Mouse (Mus musculus) neural tube, embryonic 13.5 days (tissue): ENCODE results near the gene Zfp579. TPM values are rescaled to one million over a fixed set of nuclear protein-coding genes. Genes with fewer than 3 reads are reported as not detected.
A peak's percentile ranks its signal among the peaks of the same experiment; 100 is the strongest.

Experiments
- ATAC-seq: fragments of 200-750 bp; cut with Nextera tagmentation; 2 replicates; pipeline ENCODE4 v1.8.0; 2017; ENCODE audit warnings: low read depth, mild to moderate bottlenecking, moderate TSS enrichment, moderate library complexity
- H3K27ac ChIP-seq: fragments of 300-500 bp; sonication (generic); replicated peaks from 2 replicates; pipeline ENCODE4 v1.5.1; 2015; ENCODE audit warnings: moderate library complexity, mild to moderate bottlenecking, inconsistent platforms
- H3K27me3 ChIP-seq: fragments of 300-500 bp; sonication (generic); 2 replicates; pipeline ENCODE4 v1.6.1; 2015; ENCODE audit warnings: mild to moderate bottlenecking, inconsistent platforms
- H3K36me3 ChIP-seq: fragments of 300-500 bp; sonication (generic); 2 replicates; pipeline ENCODE4 v1.6.1; 2015; ENCODE audit warnings: mild to moderate bottlenecking, inconsistent platforms
- H3K4me1 ChIP-seq: fragments of 300-500 bp; sonication (generic); replicated peaks from 2 replicates; pipeline ENCODE4 v1.6.1; 2015; ENCODE audit warnings: inconsistent platforms
- H3K4me2 ChIP-seq: fragments of 300-500 bp; sonication (generic); 2 replicates; pipeline ENCODE4 v1.6.1; 2015; ENCODE audit warnings: inconsistent platforms, mild to moderate bottlenecking, moderate library complexity
- H3K4me3 ChIP-seq: fragments of 300-500 bp; sonication (generic); 2 replicates; pipeline ENCODE4 v1.5.1; 2015; ENCODE audit warnings: mild to moderate bottlenecking, inconsistent platforms
- H3K9ac ChIP-seq: fragments of 300-500 bp; sonication (generic); 2 replicates; pipeline ENCODE4 v1.6.1; 2015; ENCODE audit warnings: moderate library complexity, mild to moderate bottlenecking, inconsistent platforms
- H3K9me3 ChIP-seq: fragments of 300-500 bp; sonication (generic); 2 replicates; pipeline ENCODE4 v1.6.1; 2016; ENCODE audit warnings: inconsistent platforms
- WGBS: fragments of 180-500 bp; shearing (Covaris S2); methylation state at CpG from one replicate; pipeline ENCODE4 v1.1.7; 2015; 5-methylcytosine and 5-hydroxymethylcytosine counted together
- polyA plus RNA-seq: library from polyadenylated mRNA; unstranded; fragments of >200 nt; fragmentation: Nextera tagmentation; extraction: Ambion mirVana; gene quantifications from 2 replicates; pipeline ENCODE4 v1.2.1, GENCODE M21; 2015

The Zfp579 gene
- 59.8 and 63.2 TPM in 2 replicates for polyA plus RNA-seq

DNA sequence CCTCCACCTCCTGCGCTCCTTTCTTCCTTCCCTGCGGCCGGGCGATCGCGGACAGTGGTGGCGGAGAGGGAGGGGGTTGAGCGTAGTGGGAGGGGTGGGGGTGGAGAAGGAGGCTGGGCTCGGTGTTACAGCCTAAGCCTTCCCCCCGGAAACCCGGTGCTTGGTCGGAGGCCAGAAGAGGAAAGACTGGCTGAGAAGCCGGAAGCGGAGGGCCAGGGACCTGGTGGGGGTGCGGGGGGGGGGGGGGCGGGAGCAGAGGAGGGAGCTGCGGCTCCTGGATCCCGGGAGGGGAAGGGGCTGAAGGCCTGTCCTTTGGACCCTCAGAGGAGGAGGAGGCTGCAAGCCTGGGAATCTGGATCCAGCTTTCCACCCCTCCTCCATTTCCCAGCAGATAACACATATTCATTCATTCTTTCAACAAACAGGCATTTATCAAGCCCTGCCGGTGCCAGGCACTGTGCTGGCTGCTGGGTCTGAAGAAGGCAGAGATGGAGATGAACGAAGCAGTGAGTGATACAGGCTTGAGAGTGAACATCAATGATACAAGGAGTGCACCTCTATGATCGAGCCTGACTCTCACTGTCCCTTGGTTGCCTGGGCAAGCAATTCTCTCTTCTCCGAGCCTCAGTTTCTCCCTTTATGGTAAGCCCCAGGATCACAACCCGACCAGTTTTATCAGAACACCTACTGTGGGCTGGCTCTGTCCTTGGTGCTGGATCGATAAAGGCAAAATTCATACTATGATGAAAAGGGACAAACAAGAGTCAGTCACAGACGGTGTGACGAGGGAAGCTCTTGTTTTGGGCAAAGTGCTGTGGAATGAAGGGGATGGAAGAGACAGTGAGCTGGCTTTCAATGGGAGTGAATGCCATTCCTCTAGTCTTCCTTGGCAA, at the start of gene Zfp579:
Gene Zfp579, minus strand, starts transcription at position 156 of the 893 bp plus-strand sequence.
- H3K9ac ChIP-seq = peak within 1 kb of the TSS; percentile 95
- no peaks in the 10 kb centered on the region for H3K9me3 ChIP-seq
- H3K36me3 ChIP-seq = peaks cover 32% of the 10 kb centered on the region
- peaks cover 13% of the 10 kb centered on the region for H3K27me3 ChIP-seq
- peak within 1 kb of the TSS; percentile 75 for H3K4me3 ChIP-seq
- H3K27ac ChIP-seq = peak within 1 kb of the TSS; percentile 85
- H3K4me2 ChIP-seq = peak within 1 kb of the TSS; percentile 68
- WGBS = 6% methylated on average over 23 of the region's 26 CpGs
- H3K4me1 ChIP-seq = peaks cover 40% of the 10 kb centered on the region
- peak; percentile 86 for ATAC-seq

DNA sequence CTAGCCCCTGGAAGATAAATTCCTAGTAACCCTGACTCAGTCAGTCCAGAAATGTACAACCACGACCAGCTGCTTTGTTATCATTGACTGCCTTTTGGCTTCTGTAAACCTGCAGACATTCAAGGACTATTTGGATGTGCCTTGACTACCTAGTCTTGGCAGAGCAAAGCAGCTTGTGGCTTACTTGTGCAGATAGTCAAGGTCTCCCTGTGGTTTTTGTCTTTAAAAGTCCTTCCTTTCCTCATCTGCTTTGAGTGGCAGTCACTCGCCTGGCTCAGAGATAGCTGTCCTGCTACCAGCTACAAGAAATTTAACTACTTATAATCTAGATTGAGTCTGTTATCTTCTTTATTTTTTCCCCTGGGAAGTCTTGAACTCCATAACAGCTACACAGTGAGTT, 49.0 kb upstream of the Zfp579 start:
- Histone ChIP-seq H3K4me3 (no peak overlapping the region), H3K27me3 (no peaks in the 10 kb centered on the region), H3K4me1 (peaks cover under 1% of the 10 kb centered on the region; the same call in 1 of the 2 replicates), H3K36me3 (peaks cover 10% of the 10 kb centered on the region; the same call in 1 of the 2 replicates), H3K27ac (no peak overlapping the region), H3K4me2 (no peak overlapping the region), H3K9ac (no peak overlapping the region), H3K9me3 (no peaks in the 10 kb centered on the region)
- 85% methylated on average over 2 of the region's 2 CpGs for WGBS
- no peak for ATAC-seq

DNA sequence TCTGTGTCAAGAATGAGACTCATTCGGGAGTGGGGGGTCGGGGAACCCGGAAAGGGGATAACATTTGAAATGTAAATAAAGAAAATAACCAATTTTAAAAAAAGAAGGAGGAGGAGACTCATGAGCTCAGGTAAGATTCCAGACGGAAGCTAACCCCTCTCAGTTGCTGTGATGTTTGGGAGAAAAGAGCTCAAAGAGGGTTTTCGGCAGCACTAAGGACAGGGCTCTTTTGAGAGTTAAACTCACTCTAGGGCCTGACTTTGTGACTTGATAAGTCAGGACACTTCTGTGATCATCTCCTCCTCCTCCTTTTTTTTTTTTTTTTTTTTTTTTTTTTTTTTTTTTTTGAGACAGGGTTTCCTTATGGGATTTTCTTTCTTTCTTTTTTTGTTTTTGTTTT, 43.0 kb upstream of the Zfp579 start:
- peak overlapping the region; percentile 63 for H3K4me3 ChIP-seq
- H3K27ac ChIP-seq = peak overlapping the region; percentile 97; the same call in 1 of the 2 replicates
- H3K4me1 ChIP-seq = peaks cover 22% of the 10 kb centered on the region
- 39% methylated on average over 5 of the region's 5 CpGs for WGBS
- peaks cover 32% of the 10 kb centered on the region for H3K36me3 ChIP-seq
- H3K9ac ChIP-seq = peak overlapping the region; percentile 83
- no peaks in the 10 kb centered on the region for H3K27me3 ChIP-seq
- no peak for ATAC-seq
- H3K9me3 ChIP-seq = 0 out of 2 replicates have a peak, but pooled peaks cover 3% of the 10 kb centered on the region
- H3K4me2 ChIP-seq = peak overlapping the region; percentile 59

DNA sequence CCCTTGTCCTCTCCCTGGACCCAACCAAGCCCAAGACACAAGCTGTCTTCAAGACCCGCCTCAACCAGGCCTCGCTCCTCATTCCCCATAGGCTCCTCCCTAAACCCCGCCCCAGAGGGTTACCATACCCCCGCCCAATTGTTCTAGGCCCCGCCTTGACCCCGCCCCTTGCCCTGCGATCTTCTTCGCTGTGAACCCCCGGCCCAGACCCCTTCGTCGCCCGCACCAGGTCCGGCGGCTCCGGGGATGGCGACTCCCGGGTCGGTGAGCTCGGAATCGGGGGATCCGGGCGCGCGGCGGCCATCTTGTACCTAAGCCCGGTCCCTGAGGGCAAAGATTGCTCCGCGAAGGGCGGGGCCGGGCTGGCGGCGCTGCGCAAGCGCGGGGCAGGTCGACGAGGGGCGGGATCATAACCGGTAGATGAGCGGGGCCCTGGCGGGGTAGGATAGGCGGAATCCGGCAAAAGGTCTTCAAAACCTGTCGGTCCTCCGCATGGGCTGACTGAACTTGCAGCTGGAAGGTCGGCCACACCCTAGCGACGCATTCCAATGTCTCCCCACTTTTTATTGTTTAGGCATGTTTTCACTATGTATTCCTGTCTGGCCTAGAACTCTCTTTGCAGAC, 42.3 kb upstream of the Zfp579 start, which contains the start of gene Zfp784:
Gene Zfp784, minus strand, starts transcription at position 338 of the 624 bp plus-strand sequence.
- 0 out of 2 replicates have a peak, but pooled peaks cover 3% of the 10 kb centered on the region for H3K9me3 ChIP-seq
- WGBS = under 1% methylated on average over 48 of the region's 48 CpGs
- peak; percentile 96 for ATAC-seq

DNA sequence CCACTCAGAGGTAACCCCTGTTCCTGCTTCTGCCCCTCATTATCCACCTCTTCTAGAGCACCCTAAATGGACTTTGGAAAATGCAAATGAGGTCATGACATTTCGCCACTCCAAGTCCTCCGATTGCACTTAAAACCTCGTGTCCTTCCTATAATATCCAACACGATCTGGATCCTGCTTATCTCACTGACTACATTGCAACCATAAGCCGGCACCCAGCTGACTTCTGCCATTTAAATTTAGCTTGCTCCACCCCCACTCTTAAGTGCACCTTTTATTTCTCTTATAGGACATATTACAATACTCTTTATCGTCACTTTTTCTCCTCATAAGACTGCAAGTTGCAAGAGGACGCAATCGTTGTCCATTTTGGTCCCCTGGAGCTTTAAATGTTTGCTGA, 41.5 kb upstream of the Zfp579 start:
- peaks cover 46% of the 10 kb centered on the region for H3K36me3 ChIP-seq
- H3K4me3 ChIP-seq = peak overlapping the region; percentile 63
- H3K4me2 ChIP-seq = peak overlapping the region; percentile 59
- H3K27ac ChIP-seq = peak overlapping the region; percentile 97
- no peak for ATAC-seq
- 0 out of 2 replicates have a peak, but pooled peaks cover 3% of the 10 kb centered on the region for H3K9me3 ChIP-seq
- H3K4me1 ChIP-seq = peaks cover 22% of the 10 kb centered on the region
- WGBS = 88% methylated on average over 8 of the region's 8 CpGs
- H3K27me3 ChIP-seq = no peaks in the 10 kb centered on the region
- H3K9ac ChIP-seq = peak overlapping the region; percentile 83

More for the DNA sequence above, 42.3 kb upstream of the Zfp579 start, which contains the start of gene Zfp784:
- H3K4me1 ChIP-seq = peaks cover 22% of the 10 kb centered on the region
- H3K4me2 ChIP-seq = peak within 1 kb of the TSS; percentile 59
- peak within 1 kb of the TSS; percentile 97 for H3K27ac ChIP-seq
- no peaks in the 10 kb centered on the region for H3K27me3 ChIP-seq
- H3K9ac ChIP-seq = peak within 1 kb of the TSS; percentile 83
- H3K36me3 ChIP-seq = peaks cover 39% of the 10 kb centered on the region
- peak within 1 kb of the TSS; percentile 63 for H3K4me3 ChIP-seq

DNA sequence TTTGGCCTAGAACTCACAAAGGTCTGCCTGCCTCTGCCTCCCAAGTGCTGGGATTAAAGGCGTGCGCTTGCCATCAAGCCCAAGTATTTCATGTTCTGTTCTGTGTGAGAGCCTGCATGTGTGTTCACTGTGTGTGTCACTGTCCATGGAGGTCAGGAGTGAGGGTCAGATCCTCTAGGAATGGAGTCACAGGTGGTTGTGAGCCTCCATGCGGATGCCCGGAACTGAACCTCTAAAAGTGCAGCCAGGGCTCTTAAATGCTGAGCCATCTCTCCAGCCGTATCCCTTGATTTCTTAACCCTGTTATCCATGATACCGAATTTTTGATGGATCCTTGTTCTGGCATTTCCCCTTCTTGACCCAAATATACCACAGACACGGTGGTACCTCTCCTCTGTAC, 41.1 kb upstream of the Zfp579 start:
- Histone ChIP-seq H3K9ac (no peak overlapping the region), H3K4me1 (peaks cover 22% of the 10 kb centered on the region), H3K4me2 (peak overlapping the region; percentile 59; the same call in 1 of the 2 replicates), H3K27ac (0 out of 2 replicates have a peak overlapping the region, but pooled peaks have one; percentile 97), H3K9me3 (0 out of 2 replicates have a peak, but pooled peaks cover 3% of the 10 kb centered on the region), H3K27me3 (no peaks in the 10 kb centered on the region), H3K36me3 (peaks cover 51% of the 10 kb centered on the region), H3K4me3 (no peak overlapping the region; the same call in 1 of the 2 replicates)
- WGBS = 95% methylated on average over 7 of the region's 7 CpGs
- ATAC-seq = no peak

DNA sequence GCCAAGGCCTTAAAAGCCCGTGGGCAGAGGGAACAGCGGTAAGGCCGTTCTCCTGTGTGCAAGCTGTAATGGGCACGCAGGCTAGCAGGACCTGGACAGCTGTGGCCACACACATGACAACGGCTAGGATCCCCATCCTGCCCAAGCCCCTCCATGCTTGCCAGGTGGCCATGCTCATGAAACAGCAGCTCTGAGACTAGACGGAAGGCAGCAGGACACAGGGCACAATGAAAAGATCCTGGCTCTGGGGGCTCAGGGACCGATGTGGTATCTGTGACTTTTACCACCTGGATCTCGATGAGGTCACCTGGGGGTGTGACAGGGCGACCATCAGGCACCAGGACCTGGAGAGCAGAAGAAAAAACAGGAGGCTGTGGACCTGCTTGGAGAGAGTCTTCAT, 40.2 kb upstream of the Zfp579 start:
- no peaks in the 10 kb centered on the region for H3K27me3 ChIP-seq
- no peak for ATAC-seq
- peaks cover 22% of the 10 kb centered on the region for H3K4me1 ChIP-seq
- H3K9me3 ChIP-seq = peaks cover 10% of the 10 kb centered on the region
- 95% methylated on average over 9 of the region's 9 CpGs for WGBS
- no peak overlapping the region for H3K4me3 ChIP-seq
- no peak overlapping the region for H3K27ac ChIP-seq
- H3K36me3 ChIP-seq = peaks cover 55% of the 10 kb centered on the region
- no peak overlapping the region for H3K9ac ChIP-seq
- H3K4me2 ChIP-seq = no peak overlapping the region

DNA sequence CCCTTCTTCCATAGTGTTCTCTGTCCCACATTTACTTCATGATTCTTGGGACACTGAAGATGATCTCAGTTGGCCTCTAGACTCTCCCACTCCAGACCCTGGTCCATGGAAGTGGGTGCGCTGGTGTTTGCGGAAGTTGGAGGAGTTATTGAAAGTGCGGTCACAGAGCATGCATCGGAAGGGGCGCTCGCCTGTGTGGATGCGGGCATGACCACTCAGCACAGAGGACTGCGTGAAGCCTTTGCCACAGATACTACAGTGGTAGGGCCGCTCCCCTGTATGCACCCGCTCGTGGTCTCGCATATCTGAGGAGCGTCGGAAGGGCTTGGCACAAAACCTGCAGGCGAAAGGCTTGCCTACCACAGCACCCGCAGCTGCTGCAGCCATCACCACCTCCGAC, 39.7 kb upstream of the Zfp579 start:
- Histone ChIP-seq H3K9me3 (peaks cover 15% of the 10 kb centered on the region), H3K27me3 (no peaks in the 10 kb centered on the region), H3K36me3 (peaks cover 59% of the 10 kb centered on the region), H3K4me3 (no peak overlapping the region), H3K4me1 (peaks cover 22% of the 10 kb centered on the region), H3K9ac (no peak overlapping the region), H3K4me2 (no peak overlapping the region), H3K27ac (no peak overlapping the region)
- ATAC-seq = no peak
- 94% methylated on average over 17 of the region's 17 CpGs for WGBS

DNA sequence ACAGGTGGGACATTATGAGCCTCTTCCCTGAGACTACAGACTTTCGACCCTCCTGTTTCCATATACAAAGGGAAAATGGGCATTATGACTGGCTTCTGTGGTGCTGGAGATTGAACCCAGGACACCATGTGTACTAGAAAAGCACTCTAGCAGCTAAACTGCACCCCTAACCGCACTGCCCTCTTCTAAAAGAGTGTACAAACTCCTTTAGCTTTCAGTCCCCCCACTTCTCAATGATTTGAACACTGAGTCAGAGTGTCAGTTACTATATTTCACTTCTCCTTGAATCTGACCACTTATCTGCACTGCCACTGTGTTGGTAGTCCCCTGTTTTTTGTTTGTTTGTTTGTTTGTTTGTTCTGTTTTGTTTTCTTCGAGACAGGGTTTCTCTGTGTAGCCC, 37.9 kb upstream of the Zfp579 start, which contains the start of gene 4632433K11Rik:
Gene 4632433K11Rik, plus strand, starts transcription at position 301 of the 400 bp plus-strand sequence.
- peaks cover 11% of the 10 kb centered on the region for H3K4me1 ChIP-seq
- WGBS = 91% methylated on average over 3 of the region's 3 CpGs
- H3K9me3 ChIP-seq = peaks cover 31% of the 10 kb centered on the region
- no peak for ATAC-seq
- H3K27me3 ChIP-seq = no peaks in the 10 kb centered on the region
- no peak within 1 kb of the TSS for H3K27ac ChIP-seq
- no peak within 1 kb of the TSS for H3K4me2 ChIP-seq
- H3K36me3 ChIP-seq = peaks cover 77% of the 10 kb centered on the region
- no peak within 1 kb of the TSS for H3K9ac ChIP-seq
- no peak within 1 kb of the TSS for H3K4me3 ChIP-seq

DNA sequence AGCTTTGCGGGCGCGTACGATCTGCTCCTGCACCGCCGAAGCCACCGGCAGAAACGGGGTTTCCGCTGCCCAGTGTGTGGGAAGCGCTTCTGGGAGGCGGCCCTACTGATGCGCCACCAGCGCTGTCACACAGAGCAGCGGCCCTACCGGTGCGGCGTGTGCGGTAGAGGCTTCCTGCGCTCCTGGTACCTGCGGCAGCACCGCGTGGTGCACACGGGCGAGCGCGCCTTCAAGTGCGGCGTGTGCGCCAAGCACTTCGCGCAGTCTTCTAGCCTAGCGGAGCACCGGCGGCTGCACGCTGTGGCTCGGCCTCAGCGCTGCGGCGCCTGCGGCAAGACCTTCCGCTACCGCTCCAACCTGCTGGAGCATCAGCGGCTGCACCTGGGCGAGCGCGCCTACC, 35.5 kb upstream of the Zfp579 start:
- Histone ChIP-seq H3K36me3 (peaks cover 97% of the 10 kb centered on the region), H3K4me2 (no peak overlapping the region), H3K27ac (no peak overlapping the region), H3K27me3 (no peaks in the 10 kb centered on the region), H3K4me3 (no peak overlapping the region), H3K9me3 (peaks cover 28% of the 10 kb centered on the region), H3K9ac (no peak overlapping the region), H3K4me1 (no peaks in the 10 kb centered on the region)
- no peak for ATAC-seq
- 72% methylated on average over 46 of the region's 46 CpGs for whole genome bisulfite sequencing

DNA sequence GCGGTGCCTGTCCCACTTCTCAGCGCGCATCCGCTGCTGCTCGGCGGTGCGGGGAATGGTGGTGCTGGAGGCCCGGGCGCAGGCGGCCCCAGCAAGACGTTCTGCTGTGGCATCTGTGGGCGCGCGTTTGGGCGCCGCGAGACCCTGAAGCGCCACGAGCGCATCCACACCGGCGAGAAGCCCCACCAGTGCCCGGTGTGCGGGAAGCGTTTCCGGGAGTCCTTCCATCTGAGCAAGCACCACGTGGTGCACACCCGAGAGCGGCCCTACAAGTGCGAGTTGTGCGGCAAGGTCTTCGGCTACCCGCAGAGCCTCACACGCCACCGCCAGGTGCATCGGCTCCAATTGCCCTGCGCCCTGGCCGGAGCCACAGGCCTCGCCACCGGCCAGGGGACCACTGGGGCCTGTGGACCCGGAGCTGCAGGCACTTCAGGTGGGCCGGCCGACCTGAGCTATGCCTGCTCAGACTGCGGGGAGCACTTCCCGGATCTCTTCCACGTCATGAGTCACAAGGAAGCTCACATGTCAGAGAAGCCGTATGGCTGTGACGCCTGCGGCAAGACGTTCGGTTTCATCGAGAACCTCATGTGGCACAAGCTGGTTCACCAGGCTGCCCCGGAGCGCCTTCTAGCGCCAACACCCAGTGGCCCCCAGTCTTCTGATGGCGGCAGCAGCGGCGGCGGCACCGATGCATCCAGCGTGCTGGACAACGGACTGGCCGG, 34.8 kb upstream of the Zfp579 start:
- peaks cover 28% of the 10 kb centered on the region for H3K9me3 ChIP-seq
- H3K4me1 ChIP-seq = no peaks in the 10 kb centered on the region
- 82% methylated on average over 63 of the region's 63 CpGs for WGBS
- no peaks in the 10 kb centered on the region for H3K27me3 ChIP-seq
- ATAC-seq = no peak
- no peak overlapping the region for H3K9ac ChIP-seq
- no peak overlapping the region for H3K4me3 ChIP-seq
- no peak overlapping the region for H3K4me2 ChIP-seq
- H3K27ac ChIP-seq = no peak overlapping the region
- peaks cover 96% of the 10 kb centered on the region for H3K36me3 ChIP-seq
